31 mouse cellular contexts compared by ENCODE assay signal in genomic region chr11:121122024-121122670, GRCm38 (mm10). TPM values are rescaled to one million over a fixed set of nuclear protein-coding genes. Genes with fewer than 3 reads are reported as not detected.
DNase-seq lines count a peak whose midpoint lies in the region; ATAC-seq lines count a peak whose summit lies in the region.
"Had no signal": no experiment of that assay in that cellular context is flagged by ENCODE, and none has a peak within 500 bp of the region (broad histone marks: within the 10 kb centered on the region; RNA-seq: fewer than 3 reads in every experiment).

No protein-coding gene starts in this region.

- intact Hi-C loops in heart, postnatal 14 days (cut with DNase I), result no loop called here

- no peak for ATAC-seq in heart, embryonic 16.5 days (replicated peaks; ENCODE audit: extremely low read depth, insufficient read depth, low FRiP score)
- ATAC-seq in lung, embryonic 16.5 days (ENCODE audit: low read depth), result peak; percentile 84
- ATAC-seq in megakaryocyte-erythroid progenitor cell, adult 5-6 weeks (replicated peaks; ENCODE audit: low FRiP score, low TSS enrichment, poor library complexity, severe bottlenecking), result peak; percentile 73
- ATAC-seq: forebrain, embryonic 14.5 days; inflammation-experienced regulatory T-cells, adult 6 months had no signal

- DNase-seq in heart, embryonic 10.5 days (ENCODE audit: low spot score), result no peak
- no peak for DNase-seq in heart, adult 9 months (ENCODE audit: low spot score in 2 of 2)
- DNase-seq in heart, postnatal 14 days, result no peak
- no peak for DNase-seq in lung, postnatal 4 days
- no peak for DNase-seq in cerebellum, adult 8-10 months
- DNase-seq: adrenal gland, postnatal 25 days; cerebellum, adult 9-11 months; gastrocnemius, adult 2 months; heart, postnatal 36 days; kidney, adult 18-20 months; liver; thymus, adult 2 months had no signal

- H3K4me3 ChIP-seq in heart, embryonic 10.5 days, result no peak overlapping the region
- no peak overlapping the region for H3K4me3 ChIP-seq in heart, embryonic 16.5 days (ENCODE audit: low read length)
- no peak overlapping the region for H3K4me3 ChIP-seq in lung, embryonic 16.5 days (ENCODE audit: low read length)
- H3K4me3 ChIP-seq: embryonic facial prominence, embryonic 15.5 days; gastrocnemius, adult 2 months; limb, embryonic 10.5 days; midbrain, embryonic 12.5 days; stomach, embryonic 15.5 days had no signal

- peaks cover 20% of the 10 kb centered on the region for H3K4me1 ChIP-seq in heart, embryonic 10.5 days
- H3K4me1 ChIP-seq in heart, embryonic 16.5 days (ENCODE audit: control insufficient read depth, insufficient read depth, low read length), result peaks cover 21% of the 10 kb centered on the region
- H3K4me1 ChIP-seq in lung, embryonic 16.5 days (replicated peaks; ENCODE audit: control insufficient read depth, insufficient read depth, low read length), result peaks cover 3% of the 10 kb centered on the region; the same call in 1 of the 2 replicates
- H3K4me1 ChIP-seq: embryonic facial prominence, embryonic 15.5 days; limb, embryonic 10.5 days; stomach, embryonic 15.5 days had no signal

- peak overlapping the region; percentile 75 for H3K27ac ChIP-seq in heart, embryonic 10.5 days
- H3K27ac ChIP-seq in heart, embryonic 16.5 days (ENCODE audit: low read length), result peak overlapping the region; percentile 68
- peak overlapping the region; percentile 87 for H3K27ac ChIP-seq in lung, embryonic 16.5 days (ENCODE audit: low read length)
- H3K27ac ChIP-seq: embryonic facial prominence, embryonic 15.5 days; gastrocnemius, adult 2 months; hindbrain, embryonic 14.5 days; limb, embryonic 10.5 days; midbrain, embryonic 12.5 days; stomach, embryonic 15.5 days had no signal

- no peak overlapping the region for H3K4me2 ChIP-seq in heart, embryonic 16.5 days (ENCODE audit: low read depth, low read length)
- no peak overlapping the region for H3K4me2 ChIP-seq in lung, embryonic 16.5 days (ENCODE audit: low read depth, low read length)
- H3K4me2 ChIP-seq: embryonic facial prominence, embryonic 15.5 days; hindbrain, embryonic 14.5 days; midbrain, embryonic 12.5 days; stomach, embryonic 15.5 days had no signal

- no peaks in the 10 kb centered on the region for H3K9me3 ChIP-seq in heart, embryonic 10.5 days
- no peaks in the 10 kb centered on the region for H3K9me3 ChIP-seq in heart, embryonic 16.5 days (replicated peaks; ENCODE audit: control insufficient read depth, low read length)
- H3K9me3 ChIP-seq in lung, embryonic 16.5 days (ENCODE audit: control insufficient read depth, low read length), result no peaks in the 10 kb centered on the region
- H3K9me3 ChIP-seq: embryonic facial prominence, embryonic 15.5 days; limb, embryonic 10.5 days; midbrain, embryonic 12.5 days; stomach, embryonic 15.5 days had no signal

- WGBS in heart, embryonic 10.5 days, result 10% methylated on average over 2 of the region's 2 CpGs
- WGBS in heart, embryonic 16.5 days, result 10% methylated on average over 2 of the region's 2 CpGs
- WGBS in lung, embryonic 16.5 days, result 20% methylated on average over 2 of the region's 2 CpGs

- peaks cover 9% of the 10 kb centered on the region for H3K27me3 ChIP-seq in heart, embryonic 10.5 days (ENCODE audit: insufficient read depth, poor library complexity, severe bottlenecking)
- no peaks in the 10 kb centered on the region for H3K27me3 ChIP-seq in heart, embryonic 16.5 days (ENCODE audit: control insufficient read depth, insufficient read depth, low read length)
- no peaks in the 10 kb centered on the region for H3K27me3 ChIP-seq in lung, embryonic 16.5 days (ENCODE audit: control insufficient read depth, insufficient read depth, low read depth, low read length)
- H3K27me3 ChIP-seq: embryonic facial prominence, embryonic 15.5 days; midbrain, embryonic 12.5 days; stomach, embryonic 15.5 days had no signal

- no peaks in the 10 kb centered on the region for H3K36me3 ChIP-seq in heart, embryonic 10.5 days
- H3K36me3 ChIP-seq in heart, embryonic 16.5 days (ENCODE audit: control insufficient read depth, insufficient read depth), result no peaks in the 10 kb centered on the region
- H3K36me3 ChIP-seq in lung, embryonic 16.5 days (ENCODE audit: control insufficient read depth, insufficient read depth, low read length), result no peaks in the 10 kb centered on the region
- H3K36me3 ChIP-seq: embryonic facial prominence, embryonic 15.5 days; limb, embryonic 10.5 days; midbrain, embryonic 12.5 days; stomach, embryonic 15.5 days had no signal

- H3K9ac ChIP-seq in heart, embryonic 16.5 days (ENCODE audit: low read length), result no peak overlapping the region
- H3K9ac ChIP-seq in lung, embryonic 16.5 days (ENCODE audit: low read length), result no peak overlapping the region
- H3K9ac ChIP-seq: embryonic facial prominence, embryonic 15.5 days; hindbrain, embryonic 14.5 days; midbrain, embryonic 12.5 days; stomach, embryonic 15.5 days had no signal

RNA-seq across cellular contexts. Expression of gene Tex19.2, which starts 3.7 kb away (rescaled TPM):
- polyA plus RNA-seq in heart, embryonic 10.5 days (2016; fragmentation: Nextera tagmentation; extraction: Ambion mirVana), result not detected in 2 replicates
- not detected in 2 replicates for polyA plus RNA-seq in heart, embryonic 16.5 days (2015; fragmentation: Nextera tagmentation; extraction: Ambion mirVana)
- not detected for total RNA-seq in heart, postnatal 14 days (2021)
- not detected in 2 replicates for polyA plus RNA-seq in lung, embryonic 16.5 days (2015; fragmentation: Nextera tagmentation; extraction: Ambion mirVana)
- not detected in 2 replicates for total RNA-seq in megakaryocyte-erythroid progenitor cell, adult 5-6 weeks (2014; fragmentation: Nextera tagmentation)
- not detected in 2 replicates for total RNA-seq in megakaryocyte-erythroid progenitor cell, adult 5-6 weeks (2017)
- total RNA-seq: adrenal gland, postnatal 25 days; common myeloid progenitor, adult 5-6 weeks; gastrocnemius, adult 2 months; gastrocnemius, postnatal 4 days; heart, postnatal 36 days; layer of hippocampus, adult 18-20 months; layer of hippocampus, postnatal 25 days; monocyte, adult 5-6 weeks; neutrophil, adult 5-6 weeks had no signal
- polyA plus RNA-seq: brain, embryonic 14.5 days; embryonic facial prominence, embryonic 15.5 days; forebrain, embryonic 14.5 days; frontal cortex, adult 2 months; hindbrain, embryonic 14.5 days; inflammation-experienced regulatory T-cells, adult 6 months; kidney, embryonic 16.5 days; limb, embryonic 10.5 days; midbrain, embryonic 12.5 days; stomach, embryonic 15.5 days had no signal

RNA-seq across cellular contexts. Expression of gene Tex19.1, which starts 23.8 kb away (rescaled TPM):
- 0.10 and 0.14 TPM in 2 replicates for polyA plus RNA-seq in heart, embryonic 10.5 days (2016; fragmentation: Nextera tagmentation; extraction: Ambion mirVana)
- not detected in 2 replicates for polyA plus RNA-seq in heart, embryonic 16.5 days (2015; fragmentation: Nextera tagmentation; extraction: Ambion mirVana)
- not detected for total RNA-seq in heart, postnatal 14 days (2021)
- polyA plus RNA-seq in lung, embryonic 16.5 days (2015; fragmentation: Nextera tagmentation; extraction: Ambion mirVana), result not detected in 2 replicates
- not detected in 2 replicates for total RNA-seq in megakaryocyte-erythroid progenitor cell, adult 5-6 weeks (2014; fragmentation: Nextera tagmentation)
- not detected in 2 replicates for total RNA-seq in megakaryocyte-erythroid progenitor cell, adult 5-6 weeks (2017)
- total RNA-seq: adrenal gland, postnatal 25 days; common myeloid progenitor, adult 5-6 weeks; gastrocnemius, adult 2 months; heart, postnatal 36 days; layer of hippocampus, adult 18-20 months; layer of hippocampus, postnatal 25 days; monocyte, adult 5-6 weeks; neutrophil, adult 5-6 weeks had no signal
- polyA plus RNA-seq: brain, embryonic 14.5 days; forebrain, embryonic 14.5 days; hindbrain, embryonic 14.5 days; inflammation-experienced regulatory T-cells, adult 6 months; limb, embryonic 10.5 days; midbrain, embryonic 12.5 days had no signal

RNA-seq across cellular contexts. Expression of gene Uts2r, which starts 37.9 kb away (rescaled TPM):
- polyA plus RNA-seq in heart, embryonic 10.5 days (2016; fragmentation: Nextera tagmentation; extraction: Ambion mirVana), result 0.08 TPM in 1 of 2 replicates, not detected in the other
- polyA plus RNA-seq in heart, embryonic 16.5 days (2015; fragmentation: Nextera tagmentation; extraction: Ambion mirVana), result 0.24 TPM in 1 of 2 replicates, not detected in the other
- under 1 TPM; 0.24 to 0.43 TPM for total RNA-seq in heart, postnatal 14 days (2021)
- polyA plus RNA-seq in lung, embryonic 16.5 days (2015; fragmentation: Nextera tagmentation; extraction: Ambion mirVana), result not detected in 2 replicates
- total RNA-seq in megakaryocyte-erythroid progenitor cell, adult 5-6 weeks (2014; fragmentation: Nextera tagmentation), result not detected in 2 replicates
- not detected in 2 replicates for total RNA-seq in megakaryocyte-erythroid progenitor cell, adult 5-6 weeks (2017)
- total RNA-seq: adrenal gland, postnatal 25 days; common myeloid progenitor, adult 5-6 weeks; monocyte, adult 5-6 weeks; neutrophil, adult 5-6 weeks had no signal
- polyA plus RNA-seq: forebrain, embryonic 14.5 days; inflammation-experienced regulatory T-cells, adult 6 months; stomach, embryonic 15.5 days had no signal

RNA-seq across cellular contexts. Expression of gene Sectm1a, which starts 41.1 kb away (rescaled TPM):
- not detected in 2 replicates for polyA plus RNA-seq in heart, embryonic 10.5 days (2016; fragmentation: Nextera tagmentation; extraction: Ambion mirVana)
- polyA plus RNA-seq in heart, embryonic 16.5 days (2015; fragmentation: Nextera tagmentation; extraction: Ambion mirVana), result 0.44 and 0.51 TPM in 2 replicates
- not detected for total RNA-seq in heart, postnatal 14 days (2021)
- polyA plus RNA-seq in lung, embryonic 16.5 days (2015; fragmentation: Nextera tagmentation; extraction: Ambion mirVana), result 0.58 TPM in 1 of 2 replicates, not detected in the other
- not detected in 2 replicates for total RNA-seq in megakaryocyte-erythroid progenitor cell, adult 5-6 weeks (2014; fragmentation: Nextera tagmentation)
- total RNA-seq in megakaryocyte-erythroid progenitor cell, adult 5-6 weeks (2017), result not detected in 2 replicates
- total RNA-seq: adrenal gland, postnatal 25 days; common myeloid progenitor, adult 5-6 weeks; gastrocnemius, adult 2 months; gastrocnemius, postnatal 4 days; heart, postnatal 36 days; layer of hippocampus, adult 18-20 months; layer of hippocampus, postnatal 25 days; monocyte, adult 5-6 weeks; neutrophil, adult 5-6 weeks had no signal
- polyA plus RNA-seq: brain, embryonic 14.5 days; forebrain, embryonic 14.5 days; frontal cortex, adult 2 months; hindbrain, embryonic 14.5 days; inflammation-experienced regulatory T-cells, adult 6 months; limb, embryonic 10.5 days; midbrain, embryonic 12.5 days had no signal

RNA-seq across cellular contexts. Expression of gene Sectm1b, which starts 58.8 kb away (rescaled TPM):
- not detected in 2 replicates for polyA plus RNA-seq in heart, embryonic 10.5 days (2016; fragmentation: Nextera tagmentation; extraction: Ambion mirVana)
- 0.37 TPM in 1 of 2 replicates, not detected in the other for polyA plus RNA-seq in heart, embryonic 16.5 days (2015; fragmentation: Nextera tagmentation; extraction: Ambion mirVana)
- not detected for total RNA-seq in heart, postnatal 14 days (2021)
- polyA plus RNA-seq in lung, embryonic 16.5 days (2015; fragmentation: Nextera tagmentation; extraction: Ambion mirVana), result 0.15 and 0.78 TPM in 2 replicates
- not detected in 2 replicates for total RNA-seq in megakaryocyte-erythroid progenitor cell, adult 5-6 weeks (2014; fragmentation: Nextera tagmentation)
- total RNA-seq in megakaryocyte-erythroid progenitor cell, adult 5-6 weeks (2017), result not detected in 2 replicates
- total RNA-seq: adrenal gland, postnatal 25 days; common myeloid progenitor, adult 5-6 weeks; gastrocnemius, adult 2 months; gastrocnemius, postnatal 4 days; heart, postnatal 36 days; layer of hippocampus, adult 18-20 months; layer of hippocampus, postnatal 25 days; monocyte, adult 5-6 weeks; neutrophil, adult 5-6 weeks had no signal
- polyA plus RNA-seq: brain, embryonic 14.5 days; forebrain, embryonic 14.5 days; frontal cortex, adult 2 months; hindbrain, embryonic 14.5 days; inflammation-experienced regulatory T-cells, adult 6 months; limb, embryonic 10.5 days; midbrain, embryonic 12.5 days had no signal
